20 mouse cellular contexts compared by ENCODE assay signal in the genomic region with DNA sequence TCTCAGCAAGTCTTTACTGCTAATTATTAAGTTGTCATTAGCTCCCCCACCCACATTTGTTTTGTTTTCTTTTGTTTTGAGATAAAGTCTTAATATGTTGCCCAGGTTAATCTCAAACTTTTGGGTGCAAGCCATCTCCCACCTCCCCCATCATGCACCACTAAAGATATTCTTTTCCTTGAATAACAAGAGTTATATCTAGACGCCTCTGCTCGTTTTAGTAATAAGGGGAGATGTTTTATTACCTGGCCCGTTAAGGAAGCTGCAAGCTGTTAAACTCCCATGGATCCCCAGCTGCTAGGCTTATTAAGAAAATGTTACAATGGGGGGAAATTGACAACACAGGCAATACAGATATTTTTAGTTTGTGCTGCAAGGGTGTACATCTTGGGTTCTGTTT. TPM values are rescaled to one million over a fixed set of nuclear protein-coding genes. Genes with fewer than 3 reads are reported as not detected.
DNase-seq lines count a peak whose midpoint lies in the region; TF ChIP-seq lines count a peak whose summit lies in the region.
"Had no signal": no experiment of that assay in that cellular context is flagged by ENCODE, and none has a peak within 500 bp of the region (broad histone marks: within the 10 kb centered on the region; RNA-seq: fewer than 3 reads in every experiment).

No protein-coding gene starts in this region.

- peak overlapping the region; percentile 90 for H3K27ac ChIP-seq in gastrocnemius, adult 2 months
- peak overlapping the region; percentile 28; the same call in 1 of the 2 replicates for H3K27ac ChIP-seq in layer of hippocampus, adult 2 months
- H3K27ac ChIP-seq: forebrain, embryonic 10.5 days; forebrain, embryonic 13.5 days; heart, embryonic 13.5 days; hindbrain, embryonic 14.5 days; hindbrain, postnatal 0 days had no signal

- H3K4me3 ChIP-seq in gastrocnemius, adult 2 months = no peak overlapping the region
- no peak overlapping the region for H3K4me3 ChIP-seq in layer of hippocampus, adult 2 months
- H3K4me3 ChIP-seq: forebrain, embryonic 10.5 days; forebrain, embryonic 13.5 days; heart, embryonic 13.5 days had no signal

- no peak for DNase-seq in gastrocnemius, adult 2 months
- no peak for DNase-seq in gastrocnemius, postnatal 36 days
- peak; percentile 64 for DNase-seq in heart, adult 8-10 months (ENCODE audit: low spot score)
- no peak for DNase-seq in heart, postnatal 25 days (ENCODE audit: low spot score)
- DNase-seq in layer of hippocampus, adult 2 months (ENCODE audit: low spot score in 2 of 2) = no peak
- no peak for DNase-seq in layer of hippocampus, postnatal 36 days
- DNase-seq in thymus, postnatal 25 days = no peak
- DNase-seq: adrenal gland, adult 8-10 months; adrenal gland, postnatal 25 days; cerebellum, adult 18-20 months; cerebellum, adult 9-10 months; cerebellum, postnatal 14 days; gastrocnemius, postnatal 14 days had no signal

- no peak for TF ChIP-seq CTCF in gastrocnemius, adult 2 months (IDR thresholded peaks at IDR 0.05)
- no peak for TF ChIP-seq CTCF in layer of hippocampus, adult 2 months (conservative IDR thresholded peaks at IDR 0.05)

- intact Hi-C loops in gastrocnemius, adult 2 months (cut with DNase I) = no loop called here
- intact Hi-C loops in gastrocnemius, postnatal 36 days (cut with DNase I) = no loop called here
- intact Hi-C loops in heart, postnatal 25 days (cut with DNase I) = loop anchor here (5.0 to 10.0 kb wide), 2 partner anchors 112 to 1414 kb away; no protein-coding TSS in a partner anchor

RNA-seq across cellular contexts. Expression of a gene that starts 3.4 kb away (rescaled TPM):
- total RNA-seq in gastrocnemius, adult 2 months (2021) = not detected
- total RNA-seq in gastrocnemius, postnatal 36 days (2021) = not detected
- total RNA-seq in heart, adult 8-10 months (2022) = not detected
- total RNA-seq in heart, postnatal 25 days (2021) = not detected
- not detected for total RNA-seq in layer of hippocampus, adult 2 months (2021)
- not detected for total RNA-seq in layer of hippocampus, postnatal 36 days (2021)
- total RNA-seq: adrenal gland, adult 8-10 months; adrenal gland, postnatal 25 days; ES-E14; gastrocnemius, adult 18-20 months; gastrocnemius, postnatal 14 days; hindbrain, postnatal 0 days had no signal

RNA-seq across cellular contexts. Expression of a gene that starts 21.4 kb away (rescaled TPM):
- 10 to 100 TPM; 20.7 to 23.0 TPM for total RNA-seq in gastrocnemius, adult 2 months (2021)
- 10 to 100 TPM; 16.8 to 22.6 TPM for total RNA-seq in gastrocnemius, postnatal 36 days (2021)
- total RNA-seq in heart, adult 8-10 months (2022) = 10 to 100 TPM; 26.3 to 43.9 (median 37.1) TPM
- 10 to 100 TPM; 29.7 to 32.7 TPM for total RNA-seq in heart, postnatal 25 days (2021)
- 10 to 100 TPM; 19.4 to 22.6 TPM for total RNA-seq in layer of hippocampus, adult 2 months (2021)
- total RNA-seq in layer of hippocampus, postnatal 36 days (2021) = 10 to 100 TPM; 23.3 to 25.9 TPM
